Mouse (Mus musculus): ENCODE measurements around the gene AI467606.

The AI467606 gene

DNA sequence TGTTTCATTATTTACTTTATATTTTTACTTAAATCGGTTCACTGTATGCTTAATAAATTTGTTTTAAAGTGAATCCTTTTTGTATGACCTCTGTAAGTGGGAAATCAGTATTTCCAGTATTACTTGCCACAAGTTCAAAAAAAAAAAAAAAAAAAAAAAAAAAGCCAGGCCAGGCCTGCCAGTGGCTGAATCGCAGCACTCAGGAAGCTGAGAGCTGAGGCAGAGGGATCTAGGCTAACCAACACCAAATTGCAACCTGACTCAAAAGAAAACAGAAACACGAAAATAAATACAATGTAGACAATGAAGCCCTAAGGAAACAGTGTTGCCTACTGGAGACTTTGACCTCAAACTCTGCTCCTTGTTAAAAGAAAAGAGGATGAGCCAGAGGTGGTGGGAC, 2.8 kb downstream of the AI467606 start:
- no peak for DNase-seq (ENCODE audit: low spot score in 2 of 2)

DNA sequence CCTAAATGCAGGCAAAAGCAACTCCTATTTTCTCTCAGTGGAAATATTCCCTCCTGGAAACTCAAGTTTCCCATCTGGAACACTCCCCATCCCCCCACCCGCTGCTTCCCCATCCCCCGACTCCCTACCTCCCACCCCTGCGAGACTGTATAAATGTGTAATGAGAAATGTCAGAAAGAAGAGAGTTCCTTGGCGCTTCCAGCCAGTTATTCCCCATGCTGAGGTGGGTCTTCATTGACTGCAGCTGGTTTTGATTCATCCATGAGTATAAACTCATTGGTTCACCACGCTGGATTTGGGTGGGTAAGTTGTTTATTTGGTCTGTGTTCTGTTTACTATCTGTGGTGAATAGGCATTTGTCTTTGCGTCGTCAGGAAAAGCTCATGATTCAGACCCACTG, 5.3 kb downstream of the AI467606 start:
- DNase-seq (ENCODE audit: low spot score in 2 of 2) = no peak

DNA sequence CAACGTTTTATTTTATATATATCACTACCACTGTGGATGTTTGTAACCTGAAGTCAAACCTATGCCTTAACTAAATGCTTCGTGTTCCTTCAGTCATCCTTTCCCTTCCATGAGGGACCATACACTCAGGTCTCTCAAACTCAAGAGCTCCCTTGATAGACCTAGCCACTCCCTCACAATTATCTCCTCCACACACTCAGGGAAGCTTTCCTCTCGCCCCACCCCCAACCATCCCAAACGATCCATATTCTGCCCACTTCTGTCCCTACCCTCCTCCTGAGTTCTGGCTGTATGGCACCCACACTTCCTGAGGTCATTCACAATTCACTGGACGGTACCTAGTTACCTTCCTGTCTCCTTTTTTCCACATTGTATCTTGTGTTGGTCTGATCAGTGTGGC, 7.4 kb downstream of the AI467606 start:
- no peak for DNase-seq (ENCODE audit: low spot score in 2 of 2)

DNA sequence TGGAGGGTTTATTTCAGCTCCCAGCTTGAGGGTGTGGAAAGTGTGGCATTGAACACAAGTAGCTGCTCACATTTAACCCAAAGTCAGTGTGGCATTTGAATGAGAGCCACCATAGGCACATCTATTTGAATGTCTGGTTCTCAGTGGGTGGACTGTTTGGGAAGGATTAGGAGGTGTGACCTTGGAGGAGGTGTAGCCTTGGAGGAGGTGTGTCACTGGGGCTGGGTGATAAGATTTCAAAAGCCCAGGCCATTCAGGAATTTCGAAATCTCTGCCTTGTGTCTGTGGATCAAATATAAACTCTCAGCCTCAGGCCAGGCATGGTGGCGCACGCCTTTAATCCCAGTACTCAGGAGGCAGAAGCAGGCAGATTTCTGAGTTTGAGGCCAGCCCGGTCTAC, 7.8 kb downstream of the AI467606 start:
- DNase-seq (ENCODE audit: low spot score in 2 of 2) = no peak

DNA sequence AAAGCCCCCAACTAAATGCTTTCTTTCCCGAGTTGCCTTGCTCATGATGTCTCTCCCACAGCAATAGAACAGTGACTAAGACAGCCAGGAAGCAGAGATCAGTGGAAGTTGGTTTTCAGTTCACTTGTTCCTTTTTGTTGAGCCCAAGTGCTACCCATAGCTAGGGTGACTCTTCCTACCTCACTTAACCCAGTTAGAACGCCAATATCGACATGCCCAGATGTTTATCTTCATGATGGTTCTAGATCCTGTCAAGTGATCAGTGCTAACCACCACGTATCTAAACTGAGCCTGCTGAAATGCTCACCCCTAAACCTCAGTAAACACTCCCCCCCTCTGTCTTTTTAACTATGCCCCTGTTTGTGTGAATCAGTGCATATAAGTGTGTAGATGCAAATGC, 8.4 kb downstream of the AI467606 start:
- DNase-seq (ENCODE audit: low spot score in 2 of 2) = no peak

DNA sequence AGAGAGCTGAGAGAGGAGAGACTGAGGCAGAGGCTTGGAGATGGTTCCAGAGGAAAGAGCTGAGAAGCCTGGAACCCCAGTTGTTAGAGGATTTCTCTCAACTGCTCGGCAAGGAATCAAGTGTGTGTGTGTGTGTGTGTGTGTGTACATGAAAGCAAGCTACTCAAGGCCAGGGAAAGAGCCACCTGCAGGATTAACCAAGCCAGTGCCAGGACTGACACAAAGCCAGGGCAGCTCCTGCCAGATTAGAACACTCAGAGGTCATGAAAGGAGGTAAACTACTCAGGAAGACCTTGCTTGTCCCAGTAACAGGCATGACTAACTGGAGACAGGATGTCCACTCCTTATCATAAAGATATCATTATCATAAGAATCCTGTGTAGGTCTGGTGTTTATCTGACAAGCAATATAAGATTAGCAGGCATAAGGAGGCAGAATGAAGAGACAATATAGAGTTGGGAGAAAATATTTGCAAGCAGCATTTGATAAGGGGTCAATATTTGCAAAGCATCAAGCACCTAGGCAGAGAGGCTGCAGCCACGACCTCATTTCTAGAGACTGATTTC, 10.4 kb downstream of the AI467606 start:
- DNase-seq (ENCODE audit: low spot score in 2 of 2) = no peak

DNA sequence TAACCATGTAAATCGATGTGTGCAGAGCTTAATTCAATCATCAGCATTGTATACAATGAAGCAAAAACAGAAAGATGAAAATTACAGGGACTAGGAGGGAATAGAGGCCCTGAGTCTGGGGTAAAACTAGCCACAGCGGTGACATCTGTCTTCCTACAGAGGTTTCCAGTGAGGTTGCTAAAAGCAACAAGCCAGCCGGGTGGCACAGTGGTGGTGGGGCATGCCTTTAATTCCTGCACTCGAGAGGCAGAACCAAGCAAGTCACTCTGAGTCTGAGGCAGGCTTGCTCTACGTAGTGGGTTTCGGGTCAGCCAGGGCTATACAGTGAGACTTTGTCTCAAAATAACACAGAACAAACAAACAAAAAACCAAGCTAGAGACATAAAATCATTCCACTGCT, 11.0 kb downstream of the AI467606 start:
- no peak for DNase-seq (ENCODE audit: low spot score in 2 of 2)

DNA sequence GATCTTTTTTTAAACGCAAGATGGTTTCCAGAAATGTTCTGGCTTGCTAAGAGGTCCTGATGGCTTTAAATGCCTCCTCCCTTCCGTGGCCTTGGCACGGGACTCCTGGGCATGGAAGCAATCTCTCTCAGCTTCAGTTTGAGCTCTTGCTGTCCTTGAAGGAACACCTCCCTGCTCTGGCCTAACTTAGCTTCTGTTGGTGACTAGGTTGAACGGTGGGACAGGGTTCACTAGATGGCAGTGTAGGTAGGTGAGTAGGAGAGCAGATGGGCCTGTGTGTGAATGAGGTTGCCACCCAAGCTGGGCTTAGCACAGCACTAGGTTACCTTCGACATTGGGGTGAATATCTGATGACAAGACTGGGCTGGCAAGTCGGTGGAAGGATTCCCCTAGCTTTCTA, 12.8 kb downstream of the AI467606 start:
- no peak for DNase-seq (ENCODE audit: low spot score in 2 of 2)

DNA sequence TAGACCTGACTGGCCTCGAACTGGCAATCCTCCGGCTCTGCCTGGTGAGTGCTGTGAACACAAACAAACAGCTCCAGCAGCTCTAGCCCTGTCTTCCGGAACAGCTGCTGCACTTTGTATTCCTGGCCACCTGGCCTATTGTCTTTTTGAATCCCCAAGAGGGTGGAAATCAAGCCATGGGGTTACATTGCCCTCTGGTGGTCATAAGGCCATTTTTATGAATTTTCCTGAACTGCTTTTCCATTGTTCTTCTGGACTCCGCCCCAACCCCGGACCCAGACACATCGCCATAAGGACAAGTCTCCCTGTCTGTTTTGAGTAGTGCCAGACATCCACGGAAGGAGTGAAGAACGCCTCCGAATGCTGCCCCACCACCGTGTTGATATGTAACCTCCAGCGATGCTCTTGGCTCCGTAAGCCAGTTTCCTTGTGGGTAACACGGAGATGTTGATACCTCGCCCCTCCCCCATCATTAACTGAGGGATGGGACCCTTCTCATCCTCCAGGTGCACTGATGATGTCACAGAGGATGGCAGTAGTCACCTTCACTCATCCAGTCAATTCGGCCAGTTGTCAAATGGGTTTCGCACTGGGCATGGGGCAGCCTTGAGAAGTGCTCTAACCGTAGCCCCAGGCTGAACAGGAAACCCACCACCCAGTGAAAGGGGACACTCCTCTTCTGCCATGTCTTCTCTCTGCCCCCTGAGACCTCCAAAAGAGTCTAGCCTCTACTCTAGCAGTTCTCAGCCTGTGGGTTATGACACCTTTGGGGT, 13.6 kb downstream of the AI467606 start:
- DNase-seq (ENCODE audit: low spot score in 2 of 2) = peak; percentile 36 to 83

DNA sequence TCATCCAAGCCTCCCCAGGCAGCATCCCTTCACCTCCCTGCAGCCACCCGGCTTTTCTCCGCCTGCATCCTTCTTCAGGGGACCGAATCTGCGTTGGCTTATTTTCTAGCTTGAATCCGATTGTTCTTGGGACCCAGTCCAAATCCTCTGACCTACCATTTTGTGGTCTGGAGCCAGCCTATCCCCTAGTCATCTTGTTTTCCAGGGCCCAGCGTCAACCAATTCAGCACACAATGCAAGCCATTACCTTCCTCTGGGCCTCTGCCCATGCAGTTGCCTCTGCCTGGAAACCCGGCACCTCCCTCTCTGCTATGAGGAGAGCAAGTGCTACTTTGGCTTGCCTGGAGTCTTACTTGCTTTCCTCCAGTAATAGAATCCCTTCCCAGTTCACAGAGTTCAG, 14.4 kb downstream of the AI467606 start:
- DNase-seq (ENCODE audit: low spot score in 2 of 2) = no peak

DNA sequence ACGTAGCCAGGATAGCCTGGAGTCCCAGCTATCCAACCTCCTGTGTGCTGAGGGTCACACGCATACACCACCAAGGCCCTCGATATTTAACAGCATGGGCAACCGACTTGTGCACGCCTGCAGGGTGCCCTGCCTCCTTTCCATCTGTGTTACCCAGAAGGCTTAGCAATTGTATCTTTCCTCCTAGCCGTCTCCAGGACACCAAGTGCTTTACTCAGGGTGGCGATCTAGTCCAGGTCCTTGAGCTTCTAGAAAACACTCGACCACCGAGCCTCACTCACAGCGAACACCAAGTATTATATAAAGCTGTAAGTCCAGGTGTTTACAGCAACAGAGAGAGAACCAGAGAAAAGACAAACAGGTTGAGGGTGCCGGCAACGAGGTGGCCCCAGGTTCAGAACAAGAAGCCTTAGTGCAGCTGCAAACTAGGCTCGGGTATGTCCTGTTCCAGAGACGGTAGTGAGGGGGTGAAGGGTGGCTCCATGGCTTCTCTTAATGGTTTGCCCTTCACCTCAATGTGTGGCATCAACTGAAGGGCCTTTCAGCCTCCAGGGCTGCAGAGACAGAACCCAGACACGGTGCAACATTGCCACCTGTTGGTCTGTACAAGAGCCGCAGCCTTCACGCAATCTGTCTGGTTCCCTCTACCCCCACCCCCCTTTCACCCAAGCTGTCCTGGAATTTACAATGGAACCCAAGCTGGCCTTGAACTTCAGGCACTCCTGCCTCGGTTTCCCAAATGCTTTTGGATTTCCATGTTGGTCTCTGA, 19.3 kb downstream of the AI467606 start:
- peak; percentile 59 to 82 for DNase-seq (ENCODE audit: low spot score in 2 of 2)

DNA sequence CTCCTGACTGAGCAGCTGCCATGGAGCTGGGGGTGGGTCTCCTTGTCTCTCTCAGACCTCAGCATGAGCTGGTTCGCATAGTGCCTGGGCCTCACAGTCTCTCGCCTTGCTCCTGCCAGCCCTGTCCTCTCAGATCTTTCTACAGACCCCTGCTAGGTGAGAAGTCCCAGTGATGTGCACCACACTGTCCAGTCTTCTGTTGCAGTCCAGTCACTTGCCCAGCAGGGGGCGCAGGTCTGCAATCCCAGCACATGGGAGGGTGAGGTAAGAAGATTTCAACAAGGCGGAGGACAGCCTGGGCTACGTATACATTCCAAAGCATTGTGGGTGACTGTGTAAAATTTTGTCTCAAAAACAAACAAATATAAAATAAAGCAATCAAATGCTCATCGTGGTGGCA, 20.3 kb downstream of the AI467606 start:
- peak in 1 of 2 experiments; percentile 45 for DNase-seq (ENCODE audit: low spot score in 2 of 2)

DNA sequence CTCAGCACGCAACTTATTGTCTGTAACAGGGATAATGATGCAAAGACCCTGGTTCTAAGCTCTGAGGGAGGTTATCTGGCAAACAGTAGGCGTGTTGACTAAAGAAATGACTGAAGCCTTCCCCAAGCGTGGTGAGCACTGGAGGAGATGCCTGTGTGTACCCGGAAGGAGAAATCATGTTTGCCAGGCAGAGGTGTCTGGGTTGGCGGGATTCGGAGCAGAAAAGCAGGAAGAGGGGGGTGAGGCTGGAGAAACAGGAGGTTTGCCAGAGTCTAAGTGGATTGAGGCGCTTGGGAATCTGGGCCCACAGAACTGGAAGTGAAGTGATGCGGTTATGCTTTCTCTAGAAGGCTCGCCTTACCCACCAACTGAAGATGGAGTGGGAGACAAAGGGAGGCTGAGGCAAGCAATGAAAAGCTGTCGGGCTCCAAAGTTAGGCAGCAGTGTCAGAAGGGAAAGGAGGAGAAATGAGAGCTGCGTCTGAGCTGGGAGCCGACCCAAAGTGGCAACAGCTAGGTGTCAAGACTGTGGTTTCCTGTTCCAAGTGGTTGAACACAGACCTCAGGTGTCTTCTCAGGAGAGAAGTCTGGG, 21.2 kb downstream of the AI467606 start:
- no peak for DNase-seq (ENCODE audit: low spot score in 2 of 2)

DNA sequence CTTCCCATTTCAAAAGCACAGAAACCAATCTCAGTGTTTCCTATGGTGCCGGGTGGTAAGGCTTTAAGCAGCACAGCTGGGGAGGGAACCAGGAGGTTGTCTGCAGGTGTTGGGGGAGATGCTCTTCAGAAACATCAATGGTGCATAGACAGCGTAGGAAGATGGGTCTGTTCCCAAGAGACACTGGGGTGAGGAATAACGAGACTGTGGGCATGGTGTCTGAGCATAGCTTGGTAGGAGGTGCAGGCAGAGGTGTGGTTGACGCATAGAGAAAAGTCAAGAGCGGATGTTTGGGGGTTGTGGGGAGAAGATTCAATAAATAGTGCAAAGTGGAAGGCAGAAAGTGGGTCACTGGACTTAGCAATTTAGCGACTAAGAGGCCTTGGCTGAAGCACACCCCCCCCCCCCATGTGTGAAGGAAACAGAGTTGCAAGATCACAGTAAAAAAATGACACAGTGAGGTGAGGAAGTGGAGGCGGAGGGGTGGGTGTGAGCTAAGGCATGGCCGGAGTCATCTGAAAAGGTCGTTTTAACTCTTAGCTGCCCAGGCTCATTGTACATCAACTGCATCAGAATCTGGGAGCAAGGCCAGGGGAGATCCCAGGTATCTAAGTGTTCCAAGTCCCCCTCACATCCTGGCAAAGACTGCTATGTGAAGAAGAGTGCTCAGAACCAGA, 21.9 kb downstream of the AI467606 start:
- no peak for DNase-seq (ENCODE audit: low spot score in 2 of 2)

DNA sequence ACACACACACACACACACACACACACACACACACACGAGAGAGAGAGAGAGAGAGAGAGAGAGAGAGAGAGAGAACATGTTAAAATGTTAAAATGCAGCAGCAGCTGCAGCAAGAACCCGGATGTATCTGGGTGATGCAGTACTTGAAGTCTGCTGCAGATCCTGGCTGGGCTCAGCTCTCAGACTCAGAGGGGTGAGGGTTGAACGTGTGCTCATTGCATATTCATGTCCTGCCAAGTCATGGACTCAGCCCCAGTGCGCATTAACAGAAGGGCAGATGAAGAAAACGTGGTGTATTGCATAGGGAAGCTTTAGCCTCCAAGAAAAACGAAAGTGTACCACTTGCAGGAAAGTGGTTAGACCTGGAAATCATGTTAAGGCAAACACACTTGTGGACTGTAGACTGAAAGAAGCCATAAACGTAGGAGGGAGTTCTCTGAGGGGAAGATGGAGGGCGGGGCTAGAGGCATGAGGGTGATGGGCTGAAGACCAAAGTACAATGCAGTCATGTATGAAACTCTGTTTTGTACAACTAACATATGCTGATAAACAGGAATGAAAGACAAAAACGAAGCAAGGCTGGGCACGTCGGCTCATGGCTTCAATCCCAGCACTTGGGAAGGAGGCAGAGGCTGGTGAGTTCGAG, 22.6 kb downstream of the AI467606 start:
- DNase-seq (ENCODE audit: low spot score in 2 of 2) = no peak

DNA sequence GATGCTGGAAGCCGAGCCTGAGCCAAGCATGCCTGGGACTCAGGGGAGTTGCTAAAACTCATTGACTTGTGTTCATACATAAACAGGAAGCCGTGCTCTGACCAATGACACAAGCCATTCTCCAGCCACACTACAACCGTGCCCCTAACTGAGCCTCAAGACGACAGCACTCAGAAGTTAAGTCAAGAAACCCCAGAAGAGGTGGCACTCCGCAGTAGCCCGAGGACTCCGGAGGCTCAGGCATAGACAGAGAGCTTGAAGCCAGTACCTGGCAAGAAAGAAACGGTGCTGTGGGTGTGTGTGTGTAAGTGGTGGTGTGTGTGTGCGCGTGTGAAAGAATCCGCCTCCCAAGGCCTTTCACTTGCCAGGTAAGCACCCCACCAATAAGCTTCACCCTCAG, 23.8 kb downstream of the AI467606 start:
- DNase-seq (ENCODE audit: low spot score in 2 of 2) = no peak

DNA sequence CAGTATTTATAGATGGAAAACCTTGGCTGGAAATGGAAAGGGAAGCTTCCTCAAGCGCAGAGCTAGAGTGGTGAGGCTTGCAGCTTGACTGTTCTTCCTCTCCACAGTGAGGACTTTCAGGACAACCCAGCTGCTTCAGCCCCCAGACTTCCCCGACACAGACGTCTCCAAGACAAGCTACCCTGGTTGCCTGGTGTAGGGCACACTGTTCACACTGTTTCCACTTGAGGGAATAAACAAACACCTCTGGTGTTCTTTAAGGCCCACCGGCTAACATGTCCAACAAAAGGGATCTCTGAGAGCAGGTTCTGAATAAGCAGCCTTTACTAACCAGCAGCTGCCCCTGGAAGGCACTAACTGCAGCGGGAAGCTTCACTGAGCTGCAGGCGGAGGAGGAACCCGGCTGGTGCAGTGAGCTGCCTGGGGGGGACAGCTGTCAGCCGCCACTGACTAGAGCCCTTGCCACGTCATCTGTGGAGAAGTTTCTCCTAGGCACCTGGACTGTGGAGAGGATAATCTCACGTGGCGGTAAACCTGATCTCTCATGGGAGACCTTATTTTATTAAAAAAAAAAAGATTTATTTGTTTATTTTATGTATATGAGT, 25.3 kb downstream of the AI467606 start:
- DNase-seq (ENCODE audit: low spot score in 2 of 2) = no peak

DNA sequence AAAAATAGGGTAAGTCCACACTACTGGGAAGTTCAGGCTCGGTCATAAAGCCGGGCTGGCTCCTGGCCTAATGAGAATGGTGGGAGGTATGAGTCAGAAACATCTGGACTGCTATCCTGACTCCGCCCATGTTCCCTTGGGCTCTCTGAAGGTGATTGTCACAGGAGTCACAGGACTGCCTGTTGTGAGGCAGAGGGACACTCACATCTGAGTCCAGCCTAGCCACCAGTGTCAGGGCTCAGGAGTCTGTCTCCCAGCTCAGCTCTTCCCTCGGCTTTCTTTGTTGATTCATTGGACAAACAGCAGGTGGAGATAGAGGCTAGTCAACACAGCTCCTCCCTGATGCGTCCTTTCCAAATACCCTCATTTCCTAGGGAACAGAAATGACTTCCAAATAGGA, 26.8 kb downstream of the AI467606 start:
- no peak for DNase-seq (ENCODE audit: low spot score in 2 of 2)

DNA sequence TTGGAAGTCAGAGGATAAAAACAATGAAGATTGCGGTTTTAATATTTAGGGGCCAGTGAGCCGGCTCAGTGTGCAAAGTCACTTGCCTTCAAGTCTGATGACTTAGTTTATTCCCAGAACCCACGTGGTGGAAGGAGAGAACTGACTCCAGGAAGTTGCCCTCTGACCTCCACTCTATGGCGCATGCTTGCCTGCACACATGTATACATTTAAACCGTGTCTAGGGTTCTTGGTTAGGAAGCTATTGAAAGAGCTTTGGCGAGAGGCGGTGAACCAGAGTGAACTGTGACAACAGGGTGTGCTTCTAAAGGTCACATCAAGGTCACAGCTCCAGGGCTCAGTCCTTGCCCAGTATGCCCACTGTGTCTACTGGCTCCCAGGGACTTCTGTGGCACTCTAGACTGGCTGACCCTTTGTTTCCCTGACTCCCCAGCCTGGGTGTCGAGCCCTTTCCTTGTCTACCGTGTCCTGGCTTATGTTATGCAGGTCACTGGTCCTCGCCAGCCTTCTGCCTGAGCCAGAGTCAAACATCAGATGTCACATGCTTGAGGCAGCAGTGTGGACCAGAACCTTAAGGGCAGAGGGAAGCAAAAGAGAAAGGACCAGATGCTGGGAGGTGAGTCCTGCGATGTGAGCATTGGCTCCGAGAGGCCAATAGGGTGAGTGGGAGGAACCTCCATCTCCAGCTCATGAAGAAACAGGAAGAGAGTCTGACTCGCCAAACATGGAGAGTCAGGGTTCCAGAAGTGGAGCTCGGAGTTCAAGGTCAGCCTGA, 27.7 kb downstream of the AI467606 start:
- no peak for DNase-seq (ENCODE audit: low spot score in 2 of 2)

Data from cerebellum, postnatal 4 days (tissue).